Mouse (Mus musculus) layer of hippocampus, postnatal 36 days (tissue): ENCODE results near the gene Rpl31. TPM values are rescaled to one million over a fixed set of nuclear protein-coding genes. Genes with fewer than 3 reads are reported as not detected.

Source experiments
- DNase-seq, 2 experiments: peaks; one replicate each; pipeline ENCODE4 v3.0.0; 2022
- total RNA-seq, 2 experiments: library from RNA; stranded (reverse); gene quantifications; 2 replicates each; pipeline ENCODE4 v1.2.3; 2021

Rpl31 gene
- total RNA-seq, 2 experiments from 2014 or later: 429 to 541 TPM

DNA sequence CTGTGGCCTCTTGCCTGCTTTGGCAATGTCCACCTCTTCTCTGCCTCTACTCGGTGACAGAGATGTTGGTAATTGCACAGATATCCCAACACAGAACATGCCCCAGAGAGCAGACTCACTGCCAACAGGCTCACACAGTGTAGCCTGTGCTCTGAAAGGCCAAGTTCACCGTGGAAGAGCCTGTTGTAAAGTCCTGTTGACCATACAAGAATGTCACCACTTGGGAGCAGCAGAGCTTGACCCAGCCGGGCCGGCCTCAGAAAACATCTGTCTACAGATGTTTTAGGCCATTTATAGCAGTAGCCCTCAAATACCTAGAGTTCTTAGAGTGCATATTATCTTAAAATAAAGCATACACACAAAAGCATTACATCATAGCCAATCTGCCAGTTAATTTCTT is 39.5 kb downstream of the Rpl31 start:
- DNase-seq: no peak

DNA sequence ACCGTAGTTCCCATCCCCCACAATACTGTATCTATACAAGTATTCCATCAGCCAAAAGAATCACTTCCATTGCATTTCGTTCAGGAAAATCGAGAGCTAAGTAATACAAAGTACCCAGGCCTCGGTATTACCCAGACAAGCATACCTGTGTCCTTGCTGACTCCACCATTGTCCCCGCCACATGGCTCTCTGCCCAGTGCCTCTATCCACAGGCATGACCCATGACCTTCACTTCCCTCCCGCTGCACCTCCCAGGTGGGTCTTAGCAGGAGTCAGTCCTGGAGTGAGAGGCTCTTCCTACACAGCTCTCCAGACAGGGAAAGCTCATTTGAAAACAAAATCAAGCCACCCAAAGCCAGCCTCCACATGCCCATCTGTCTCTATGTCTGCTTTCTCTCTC is 40.5 kb downstream of the Rpl31 start:
- DNase-seq: no peak

DNA sequence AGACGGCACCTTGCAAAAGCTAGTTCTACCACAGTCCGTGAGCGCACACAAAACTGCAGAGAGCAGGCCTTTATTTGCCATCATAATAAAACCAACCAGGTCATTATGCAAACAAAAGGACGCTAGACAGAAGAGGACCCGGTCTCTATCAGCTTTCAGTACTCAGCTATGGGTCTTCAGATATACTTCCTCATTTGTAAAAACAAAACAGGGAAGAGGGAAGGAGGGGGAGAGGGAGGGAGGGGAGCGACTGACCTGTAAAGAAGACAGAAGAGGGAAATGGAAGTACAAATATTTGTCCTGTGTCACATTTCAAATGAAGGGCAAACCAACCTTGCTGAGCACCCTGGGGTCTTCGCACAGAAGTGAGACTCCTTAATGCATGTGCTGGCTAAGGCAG is 41.0 kb downstream of the Rpl31 start:
- DNase-seq: no peak

DNA sequence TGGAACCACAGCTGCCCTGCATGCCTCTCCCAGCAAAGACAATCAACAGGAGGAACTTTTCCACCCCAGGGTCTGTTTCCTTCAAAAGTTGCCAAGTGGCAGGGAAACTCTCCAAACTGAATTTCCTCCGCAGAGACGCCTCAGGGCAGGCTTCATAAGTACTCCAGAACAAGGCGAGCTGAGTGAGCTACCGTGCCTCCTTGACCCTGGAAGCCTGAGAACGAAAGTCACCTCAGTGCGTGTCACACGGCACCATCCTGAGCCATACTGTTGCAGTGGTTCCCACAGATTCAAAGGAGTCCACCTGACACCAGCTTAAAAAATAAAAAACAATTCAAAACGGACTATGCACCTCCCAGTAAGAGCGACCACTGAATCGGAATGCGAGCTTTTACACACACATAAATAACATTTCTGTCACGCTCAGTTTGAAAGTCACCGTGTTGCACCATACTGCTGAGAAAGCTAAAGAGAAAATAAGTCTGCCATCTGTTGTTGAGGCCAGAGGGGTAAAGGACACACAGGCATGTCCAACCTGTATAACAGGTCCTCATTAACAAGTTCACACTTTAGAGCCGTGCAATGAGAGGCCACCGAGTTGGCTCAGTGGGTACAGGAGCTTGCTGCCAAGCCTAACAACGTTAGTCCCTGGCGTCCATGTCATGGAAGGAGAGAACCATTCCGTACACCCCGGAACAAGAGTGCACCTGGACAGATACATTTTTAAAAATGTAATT is 42.6 kb downstream of the Rpl31 start:
- no peak for DNase-seq

DNA sequence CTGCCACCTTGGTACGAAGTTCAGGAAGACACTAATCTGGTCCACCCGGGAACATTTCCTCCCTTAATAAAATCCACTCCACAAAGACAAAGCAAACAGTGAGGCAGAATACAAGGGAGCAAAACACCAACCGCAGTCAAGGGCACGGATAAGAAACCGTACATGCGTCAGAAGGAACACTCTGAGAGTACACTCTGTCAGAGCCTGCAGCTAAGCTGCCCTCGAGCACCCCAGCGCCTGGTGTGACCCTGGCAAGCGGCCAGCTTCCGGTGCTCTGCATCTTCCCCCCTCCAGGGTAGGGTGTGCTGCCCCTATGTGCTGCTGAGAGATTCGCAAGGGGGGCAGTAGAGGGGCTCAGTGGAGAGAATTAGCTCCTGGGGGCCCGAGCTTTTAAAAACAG is 50.2 kb downstream of the Rpl31 start:
- DNase-seq: no peak

DNA sequence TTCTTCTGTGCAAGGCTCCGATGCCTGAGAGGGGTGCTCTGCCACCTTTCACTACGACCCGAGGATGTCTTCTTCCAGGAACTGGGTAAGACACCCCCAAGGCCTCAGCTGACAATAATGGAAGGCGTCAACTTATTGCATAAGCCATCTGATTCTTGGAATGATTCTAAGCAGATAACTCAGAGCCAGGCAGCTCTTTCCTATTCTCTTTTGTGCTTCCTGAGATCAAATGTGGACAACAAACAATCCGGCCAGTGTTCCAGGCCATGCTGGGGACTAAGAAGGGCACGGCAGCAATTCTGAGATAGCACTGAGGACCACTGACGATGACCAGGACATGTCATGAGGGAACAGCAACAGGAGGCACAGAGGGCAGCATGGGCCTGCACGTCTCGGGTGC is 51.2 kb downstream of the Rpl31 start:
- no peak for DNase-seq

DNA sequence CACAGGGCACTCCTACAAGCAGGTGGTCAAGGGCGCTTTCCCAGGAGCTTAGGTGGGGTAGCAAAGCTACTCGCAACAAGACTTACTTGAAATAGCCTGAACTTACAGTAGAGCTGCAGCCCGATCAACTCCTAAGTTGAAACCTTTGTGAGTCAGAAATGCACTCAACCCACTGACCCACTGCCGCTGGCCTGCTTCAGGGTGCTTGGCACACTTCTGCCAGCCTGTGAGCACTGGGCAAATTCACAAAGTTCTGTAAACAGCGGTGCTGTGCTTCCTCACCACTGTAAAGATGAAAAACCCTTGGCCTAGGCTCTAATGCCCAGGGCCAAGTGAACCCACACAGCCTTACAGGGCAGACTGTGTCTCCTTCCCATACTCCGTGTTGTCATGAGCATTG is 53.3 kb downstream of the Rpl31 start:
- no peak for DNase-seq

Other genes with a start within 250 kb of the Rpl31 start
- gene Npas2, start 174.1 kb upstream of the Rpl31 start, total RNA-seq: 10 to 100 TPM; 30.1 to 33.5 TPM
- gene Tbc1d8, start 110.9 kb downstream of the Rpl31 start, total RNA-seq: 10 to 100 TPM; 10.9 to 12.7 TPM
- 10 to 100 TPM; 22.5 to 22.8 TPM for gene Cnot11, start 167.2 kb downstream of the Rpl31 start, total RNA-seq
- 10 to 100 TPM; 32.3 to 34.8 TPM for gene Rnf149, start 209.6 kb downstream of the Rpl31 start, total RNA-seq